Mouse (Mus musculus) bone marrow, adult 2 months (tissue): ENCODE measurements around the gene Mst1r.

Experiments used
- CTCF ChIP-seq: fragments of 200-500 bp; IDR thresholded peaks from 2 replicates; pipeline ENCODE4 v1.5.1; 2011; ENCODE audit warnings: low read length, control low read depth; ENCODE audit not compliant: control insufficient read depth, insufficient read depth
- POLR2A ChIP-seq: fragments of 200-500 bp; IDR thresholded peaks from 2 replicates; pipeline ENCODE4 v1.6.1; 2011; ENCODE audit warnings: low read depth, mild to moderate bottlenecking, control low read depth, low read length, borderline replicate concordance; ENCODE audit not compliant: control insufficient read depth

GRCm38 (mm10) chr9:107872350-107873098, 34.1 kb upstream of the Mst1r start:
- TF ChIP-seq CTCF (no peak), POLR2A (peak; percentile 57)
